Mouse (Mus musculus): Measurements from ENCODE around the gene Olfr223. TPM values are rescaled to one million over a fixed set of nuclear protein-coding genes. Genes with fewer than 3 reads are reported as not detected.
A peak's percentile ranks its signal among the peaks of the same experiment; 100 is the strongest.
"Not testable (repeated sequence)": the region's sequence is repeated elsewhere in the genome, so short reads cannot be mapped to it uniquely, and the experiment has no call there.

Olfr223 gene
- not detected for total RNA-seq (2021)
- long read RNA-seq, result 0 reads

DNA sequence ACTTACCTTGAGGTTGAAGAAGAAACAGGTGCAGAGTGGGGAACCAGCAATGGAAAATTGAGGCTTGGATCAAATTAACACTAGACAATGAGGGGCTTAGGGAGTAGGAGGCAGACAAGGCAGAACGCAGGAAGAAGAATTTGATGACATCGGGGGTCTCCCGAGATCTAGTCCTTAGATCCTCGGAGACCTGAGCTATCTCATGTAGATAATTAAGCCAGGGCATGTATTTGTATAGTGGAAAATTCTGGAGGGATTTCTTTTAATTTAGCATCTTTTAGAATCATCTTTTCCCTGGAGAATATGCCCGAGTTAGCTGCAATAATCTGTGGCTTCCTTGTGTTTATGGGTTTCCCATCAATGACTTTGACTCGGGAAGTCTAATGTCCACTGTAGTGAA is at the start of gene Olfr223:
Gene Olfr223 (minus strand): TSS at position 101 of the 400 bp plus-strand sequence.
- no peak for DNase-seq (ENCODE audit: low spot score in 2 of 2)

DNA sequence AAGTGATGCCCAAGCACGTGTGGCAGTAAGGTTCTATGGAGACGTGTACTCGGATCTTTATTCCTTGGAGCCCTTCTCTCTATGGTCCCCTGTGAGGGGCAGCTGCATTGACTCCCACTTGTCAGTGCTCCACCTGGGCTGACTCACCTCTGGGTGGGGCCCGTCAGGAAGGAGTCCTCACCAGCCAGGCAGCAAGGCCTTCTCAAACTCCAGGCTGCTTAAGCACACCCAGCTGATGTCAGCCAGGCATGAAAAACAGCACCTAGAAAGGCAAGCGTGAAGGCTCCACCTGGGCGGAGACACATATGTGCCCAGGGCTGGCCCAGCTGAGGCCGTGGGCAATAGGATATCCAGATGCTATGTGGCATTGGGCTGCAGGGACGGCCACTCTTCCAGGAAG is 49.3 kb upstream of the Olfr223 start:
- DNase-seq (ENCODE audit: low spot score in 2 of 2), result no peak

DNA sequence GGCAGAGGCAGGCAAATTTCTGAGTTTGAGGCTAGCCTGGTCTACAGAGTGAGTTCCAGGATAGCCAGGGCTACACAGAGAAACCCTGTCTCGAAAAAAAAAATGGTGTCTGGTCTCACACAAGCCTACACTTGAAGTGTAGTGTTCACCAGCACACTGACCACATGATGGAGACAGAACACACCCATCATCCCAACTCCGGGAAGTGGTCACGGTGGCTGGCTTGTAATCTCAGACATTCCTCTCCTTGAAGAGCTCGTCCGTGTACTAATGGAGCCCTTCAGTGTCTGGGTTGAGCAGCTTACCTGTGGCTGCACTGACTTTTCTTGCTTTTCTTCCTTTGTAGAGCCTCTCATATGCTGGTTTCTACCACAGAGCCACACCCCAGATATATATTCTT is 48.1 kb upstream of the Olfr223 start:
- DNase-seq (ENCODE audit: low spot score in 2 of 2), result no peak

DNA sequence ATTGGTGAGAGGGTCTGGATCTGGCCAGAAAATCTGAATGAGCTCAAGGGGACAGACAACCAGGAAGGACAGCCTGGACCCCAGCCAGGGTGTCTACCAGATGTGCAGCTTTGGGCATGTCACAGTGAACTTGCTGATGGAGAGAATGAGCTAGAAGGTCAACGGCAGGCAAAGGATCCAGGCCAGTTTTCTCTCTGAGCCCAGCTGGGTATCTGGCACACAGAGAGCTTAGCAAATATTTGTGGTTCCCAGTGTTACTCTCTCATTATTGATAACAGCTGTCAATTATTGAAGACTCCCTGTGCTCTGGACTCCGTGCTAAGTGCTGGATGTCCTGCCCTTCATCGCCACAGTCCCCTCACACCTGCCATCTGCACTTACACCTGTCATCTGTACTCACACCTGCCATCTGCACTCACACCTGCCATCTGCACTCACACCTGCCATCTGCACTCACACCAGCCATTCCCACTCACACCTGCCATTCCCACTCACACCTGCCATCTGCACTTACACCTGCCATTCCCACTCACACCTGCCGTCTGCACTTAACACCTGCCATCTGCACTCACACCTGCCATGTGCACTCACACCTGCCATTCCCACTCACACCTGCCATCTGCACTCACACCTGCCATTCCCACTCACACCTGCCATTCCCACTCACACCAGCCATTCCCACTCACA is 47.0 kb upstream of the Olfr223 start:
- no peak for DNase-seq (ENCODE audit: low spot score in 2 of 2)

DNA sequence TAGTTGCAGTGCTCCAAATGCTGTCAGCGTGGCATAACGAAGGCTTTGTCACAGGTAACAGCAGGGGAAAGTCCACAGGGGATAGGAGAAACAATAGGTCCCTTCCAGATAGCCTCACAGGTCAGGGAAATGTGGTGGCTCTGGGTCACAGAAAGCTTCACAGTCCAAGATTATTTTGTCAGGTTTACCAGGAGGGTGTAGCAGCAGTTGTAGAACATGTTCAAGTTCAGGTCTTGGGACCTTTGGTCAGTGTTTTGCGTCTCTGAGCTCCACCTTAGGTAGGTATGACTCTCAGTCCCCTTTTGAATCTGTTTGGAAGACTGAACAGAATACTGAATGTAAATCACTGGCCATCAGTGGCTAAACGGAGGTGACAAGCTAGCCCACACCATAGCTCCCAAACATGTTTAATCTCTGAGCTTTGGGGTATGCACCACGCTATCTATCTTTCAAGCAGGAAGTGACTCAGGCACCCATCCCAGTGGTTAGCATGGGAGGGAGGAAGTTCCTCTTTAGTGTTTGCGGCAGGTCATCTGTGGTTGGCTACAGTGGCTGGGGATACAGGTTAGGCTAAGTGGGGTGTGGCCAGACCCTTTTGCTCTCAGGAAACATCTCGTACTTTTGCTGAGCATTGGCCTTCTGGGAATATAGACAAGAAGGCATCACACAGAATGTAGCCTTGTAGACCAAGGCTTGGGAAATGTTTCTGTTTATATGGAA is 43.8 kb upstream of the Olfr223 start:
- no peak for DNase-seq (ENCODE audit: low spot score in 2 of 2)

DNA sequence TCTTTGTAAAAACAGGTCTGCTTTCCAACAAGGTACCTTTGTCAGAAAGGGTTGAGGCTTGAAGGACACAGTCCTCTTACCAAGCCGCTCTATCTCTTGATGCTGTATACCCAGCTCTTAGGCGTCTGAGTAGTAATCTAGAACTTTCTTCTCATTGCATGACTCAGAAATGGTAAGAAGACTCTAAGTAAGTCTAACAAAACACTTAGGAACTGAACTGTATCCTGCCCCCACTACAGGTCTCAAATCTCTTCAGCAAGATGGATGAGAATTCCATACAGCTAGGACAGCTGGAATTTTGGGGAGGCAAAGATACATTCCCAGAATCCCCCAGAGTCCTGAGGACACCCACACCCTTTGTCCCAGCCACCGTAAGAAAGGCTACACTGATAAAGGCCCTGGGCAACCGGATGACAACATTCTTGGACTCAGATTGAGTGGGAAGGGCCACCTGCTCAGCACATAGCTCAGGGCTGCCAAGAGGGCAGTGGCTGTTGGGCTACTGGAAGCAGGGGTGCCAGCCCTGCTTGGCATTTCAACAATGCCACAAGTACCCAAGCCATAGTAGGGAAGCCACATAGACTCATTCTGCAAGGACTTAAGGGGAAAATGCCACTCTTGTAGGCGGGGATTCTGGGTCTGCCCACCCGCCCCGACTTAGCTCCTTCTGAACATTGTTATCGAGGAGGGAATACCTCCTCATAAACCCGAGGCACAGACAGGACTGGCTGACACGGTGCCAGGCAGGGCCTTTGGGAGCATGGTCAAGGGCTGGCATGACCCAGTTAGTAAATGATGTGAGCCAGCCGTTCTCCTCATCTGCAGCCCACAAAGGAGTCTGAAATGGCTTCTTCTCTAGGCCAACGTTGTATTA is 43.0 kb upstream of the Olfr223 start:
- no peak for DNase-seq (ENCODE audit: low spot score in 2 of 2)

DNA sequence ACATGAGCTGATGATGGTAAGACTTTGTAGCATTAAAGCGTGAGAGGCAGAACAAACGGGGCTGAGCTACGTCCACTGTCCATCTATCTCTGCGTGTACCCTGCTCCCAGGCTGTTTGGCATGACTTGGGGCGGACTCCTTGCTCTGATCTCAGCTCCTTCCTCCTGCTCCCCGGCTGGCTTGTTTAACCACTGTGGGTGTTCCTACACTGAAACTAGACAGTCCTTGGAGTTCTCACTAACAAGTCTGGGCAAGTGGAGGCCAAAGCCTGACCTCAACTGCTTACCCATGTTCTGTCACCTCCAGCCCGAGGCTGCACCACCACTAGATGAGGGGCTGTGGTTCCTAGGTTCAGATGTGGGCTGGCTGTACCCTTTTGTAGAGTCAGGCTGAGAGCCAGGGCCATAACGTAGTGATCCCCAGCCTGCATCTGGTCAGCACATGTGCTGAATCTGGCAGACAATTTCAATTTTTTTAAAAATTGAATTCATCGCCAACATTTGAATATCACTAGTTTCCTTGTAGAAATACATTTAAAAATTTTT is 42.2 kb upstream of the Olfr223 start:
- no peak for DNase-seq (ENCODE audit: low spot score in 2 of 2)

DNA sequence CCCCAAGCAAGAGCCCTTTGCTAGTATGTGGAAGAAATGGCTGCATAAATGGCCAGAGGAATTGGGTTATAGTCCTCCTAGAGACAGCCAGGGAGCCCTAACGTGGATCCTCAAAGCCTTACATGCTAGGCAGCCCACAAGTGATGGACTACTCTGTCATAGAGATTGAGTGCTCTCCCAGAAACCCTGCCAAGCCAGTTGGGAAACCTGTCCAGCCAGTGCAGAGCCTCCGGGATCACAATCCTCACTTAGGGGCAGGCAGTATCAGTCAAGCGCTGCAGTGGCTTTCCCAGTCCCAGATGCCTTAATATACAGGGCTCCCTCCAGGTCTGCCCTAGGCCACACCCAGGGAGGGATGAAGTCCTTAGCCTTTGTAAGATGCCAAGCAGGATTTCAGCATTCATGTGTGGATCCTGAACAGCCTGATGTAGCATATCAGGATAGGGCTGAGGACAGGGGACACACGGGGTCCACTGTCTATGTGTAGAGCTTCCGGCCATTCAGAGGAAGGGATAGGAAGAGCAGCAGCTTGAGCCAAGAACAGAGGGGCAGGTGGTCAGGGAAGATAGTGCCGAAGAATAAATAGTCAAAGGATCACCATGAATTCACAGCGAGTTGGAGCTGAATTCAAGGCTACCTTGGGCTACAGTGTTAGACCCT is 41.0 kb upstream of the Olfr223 start:
- no peak for DNase-seq (ENCODE audit: low spot score in 2 of 2)

DNA sequence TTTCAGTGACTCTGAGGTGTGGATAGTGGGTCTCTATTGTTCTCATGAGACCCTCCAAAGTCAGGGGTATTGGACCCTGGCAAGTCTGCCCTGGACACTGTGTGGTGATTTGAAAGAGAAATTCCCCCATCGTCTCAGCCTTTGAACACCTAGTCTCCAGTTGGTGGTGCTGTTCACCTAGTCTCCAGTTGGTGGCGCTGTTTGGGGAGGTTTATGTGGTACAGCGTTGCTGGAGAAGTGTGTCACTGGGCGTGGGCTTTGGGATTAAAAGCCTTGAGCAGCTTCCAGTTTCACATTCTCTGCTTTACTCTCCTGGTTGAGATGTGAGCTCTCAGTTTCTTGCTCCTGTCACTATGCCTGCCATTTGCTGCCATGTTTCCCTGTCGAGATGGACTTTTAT is 39.9 kb upstream of the Olfr223 start:
- peak; percentile 13 to 44 for DNase-seq (ENCODE audit: low spot score in 2 of 2)

DNA sequence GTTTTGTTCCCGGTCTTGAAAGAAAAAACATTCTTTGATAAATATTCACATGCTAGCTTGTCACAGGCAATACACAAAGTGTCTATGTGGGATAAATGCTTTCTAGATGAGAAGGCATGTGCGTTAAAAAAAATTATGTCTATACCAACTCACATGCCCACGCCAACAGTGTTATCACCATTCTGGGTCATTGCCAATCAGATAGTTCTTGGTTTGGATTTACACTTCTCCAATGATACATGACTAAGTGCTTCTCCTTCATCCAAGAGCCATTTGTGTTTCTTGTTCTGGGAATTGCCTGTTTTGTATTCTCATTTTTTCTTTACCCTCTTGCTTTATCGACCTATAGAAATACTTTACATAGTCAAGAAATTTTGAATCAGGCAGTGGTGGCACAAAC is 38.9 kb upstream of the Olfr223 start:
- DNase-seq (ENCODE audit: low spot score in 2 of 2), result no peak

DNA sequence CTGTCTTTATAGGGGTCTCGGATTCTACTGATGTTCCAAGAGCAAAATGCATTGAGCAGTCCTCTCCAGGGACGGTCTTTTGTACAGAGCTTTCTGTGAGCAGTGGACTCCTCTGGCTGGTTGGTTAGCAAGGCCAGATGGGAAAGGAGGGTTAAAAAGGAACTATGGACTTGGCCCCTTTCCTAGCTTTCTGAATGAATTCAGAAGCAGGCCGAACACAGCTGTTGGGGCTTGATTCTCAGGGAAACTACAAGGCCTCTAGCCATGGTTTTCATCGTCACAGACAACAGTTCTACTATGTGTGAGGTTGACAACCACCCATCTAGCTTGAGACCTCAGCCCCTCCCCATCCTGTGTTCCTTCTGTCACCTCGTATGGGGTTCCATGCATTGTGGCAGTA is 36.8 kb upstream of the Olfr223 start:
- DNase-seq (ENCODE audit: low spot score in 2 of 2), result no peak

DNA sequence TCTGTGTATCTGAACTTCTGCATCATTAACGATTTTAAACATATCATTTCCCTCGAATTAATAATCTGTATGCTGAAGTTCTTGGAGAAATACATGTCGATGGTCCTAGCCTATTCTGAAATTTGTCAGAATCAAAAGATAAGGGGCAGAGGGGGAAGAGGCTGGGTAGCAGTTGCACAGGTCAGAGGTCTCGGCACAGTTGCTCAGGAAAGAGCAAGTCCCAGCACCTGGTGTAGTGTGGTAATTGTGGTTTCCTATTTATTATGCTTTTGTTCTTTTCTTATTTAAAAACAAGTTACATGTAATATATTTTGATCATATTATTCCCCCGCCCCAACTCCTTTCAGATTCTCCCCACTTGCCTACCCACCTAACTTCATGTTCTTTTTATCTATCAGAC is 35.1 kb upstream of the Olfr223 start:
- DNase-seq (ENCODE audit: low spot score in 2 of 2), result no peak

DNA sequence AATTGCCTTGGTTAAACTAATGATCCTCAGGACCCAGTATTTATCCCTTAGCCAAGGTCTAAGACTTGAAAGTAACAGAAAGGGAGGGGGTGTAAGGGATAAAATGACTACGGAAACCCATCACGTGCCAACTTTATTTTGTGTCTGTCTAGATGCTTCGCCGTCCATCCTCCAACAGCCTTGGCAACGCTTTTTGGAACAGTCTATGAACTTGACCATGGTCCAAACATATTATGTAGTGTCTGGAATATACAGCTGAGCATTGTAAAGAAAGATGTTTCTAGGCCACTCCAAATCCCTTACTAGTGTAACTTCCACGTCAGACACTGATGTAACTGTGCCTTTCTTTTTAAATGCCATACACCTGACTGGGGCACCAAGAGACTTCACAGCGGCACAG is 33.1 kb upstream of the Olfr223 start:
- DNase-seq (ENCODE audit: low spot score in 2 of 2), result no peak

DNA sequence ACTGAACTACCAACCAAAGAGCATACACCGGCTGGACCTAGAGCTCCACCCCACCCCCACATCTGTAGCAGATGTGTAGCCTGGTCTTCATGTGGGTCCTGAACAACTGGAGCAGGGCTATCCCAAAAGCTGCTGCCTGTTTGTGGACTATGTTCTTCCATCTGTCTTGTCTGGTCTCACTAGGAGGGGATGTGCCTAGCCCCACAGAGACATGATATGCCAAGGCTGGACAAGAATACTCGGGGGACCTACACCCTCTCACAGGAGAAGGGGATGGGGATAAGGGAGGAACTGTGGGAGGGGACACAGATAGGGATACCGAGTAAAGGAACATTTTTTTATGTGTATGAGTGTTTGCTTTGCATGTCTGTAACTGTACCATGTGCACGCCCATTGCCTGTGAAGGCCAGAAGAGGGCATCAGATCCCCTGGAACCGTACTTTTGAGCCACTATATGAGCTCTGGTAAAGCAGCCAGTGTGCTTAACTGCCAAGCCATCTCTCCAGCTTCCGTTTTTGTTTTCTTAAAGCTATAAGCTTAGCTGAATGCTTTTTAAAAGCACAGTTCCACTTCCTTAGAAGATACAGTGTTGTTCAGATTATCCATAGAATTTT is 31.0 kb upstream of the Olfr223 start:
- DNase-seq (ENCODE audit: low spot score in 2 of 2), result peak; percentile 47 to 79

DNA sequence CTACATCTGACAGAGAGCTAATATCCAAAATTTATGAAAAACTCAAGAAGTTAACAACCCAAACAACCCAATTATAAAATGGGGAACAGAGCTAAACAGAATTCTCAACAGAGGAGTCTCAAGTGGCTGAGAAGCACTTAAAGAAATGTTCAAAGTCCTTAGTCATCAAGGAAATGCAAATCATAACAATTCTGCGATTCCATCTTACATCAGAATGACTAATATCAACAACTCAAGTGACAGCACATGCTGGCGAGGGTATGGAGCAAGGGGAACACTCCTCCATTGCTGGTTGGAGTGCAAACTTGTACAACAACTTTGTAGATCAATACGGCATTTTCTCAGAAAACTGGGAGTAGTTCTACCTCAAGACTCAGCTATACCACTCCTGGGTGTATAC is 29.1 kb upstream of the Olfr223 start:
- DNase-seq (ENCODE audit: low spot score in 2 of 2), result no peak

DNA sequence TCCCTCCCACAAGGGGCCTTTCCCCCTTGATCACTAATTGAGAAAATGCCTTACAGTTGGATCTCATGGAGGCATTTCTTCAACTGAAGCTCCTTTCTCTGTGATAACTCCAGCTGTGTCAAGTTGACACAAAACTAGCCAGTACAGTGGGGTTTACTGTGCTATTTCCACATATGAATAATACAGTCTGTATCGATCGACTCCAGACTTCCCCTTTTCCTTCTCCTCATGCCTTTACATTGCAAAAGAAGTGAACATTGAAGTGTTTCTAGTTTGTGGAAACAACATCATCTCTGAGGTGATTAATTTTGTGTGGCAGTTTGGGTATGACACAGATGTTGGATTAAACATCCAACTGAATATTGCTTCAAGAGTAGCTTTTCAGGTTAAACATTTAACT is 23.9 kb upstream of the Olfr223 start:
- not testable (repeated sequence) for DNase-seq (ENCODE audit: low spot score in 2 of 2)

DNA sequence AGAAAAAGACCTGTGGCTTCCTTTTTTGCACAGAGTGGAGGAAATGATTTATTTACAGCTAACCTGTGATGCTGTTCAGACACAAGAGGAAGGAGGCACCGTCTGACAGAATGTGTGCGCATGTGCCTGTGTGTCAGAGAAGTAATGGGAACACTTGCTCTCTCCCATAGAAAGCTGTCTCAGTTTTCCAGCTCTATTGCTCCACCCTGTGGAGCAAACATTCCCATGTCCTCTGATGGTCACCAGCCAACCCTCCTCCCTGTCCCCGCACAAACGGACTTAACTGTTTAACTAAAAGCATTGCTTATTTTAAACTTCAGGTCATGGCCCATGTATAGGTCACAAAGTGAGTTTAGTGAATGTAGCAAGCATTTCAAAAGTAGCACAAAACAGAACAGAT is 21.0 kb upstream of the Olfr223 start:
- DNase-seq (ENCODE audit: low spot score in 2 of 2), result peak; percentile 21 to 60

DNA sequence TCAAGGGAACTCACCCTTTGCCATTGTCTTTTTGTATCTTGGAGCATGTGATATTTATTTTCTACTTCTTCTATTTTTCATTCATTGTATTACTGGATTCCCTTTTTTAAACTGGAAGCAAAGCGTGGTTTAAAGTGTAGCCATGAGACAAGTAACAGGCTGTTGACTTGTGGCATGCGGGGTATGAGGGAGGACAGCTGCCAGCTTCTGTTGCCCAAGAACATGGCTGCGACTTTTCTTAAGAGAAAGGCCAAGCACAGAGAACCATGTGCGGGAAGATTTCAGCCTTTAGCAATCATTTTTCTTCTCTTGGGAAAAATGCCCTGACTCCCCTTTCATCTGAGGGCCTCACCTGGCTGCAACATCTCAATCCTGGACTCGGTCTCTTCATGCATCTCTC is 18.6 kb upstream of the Olfr223 start:
- no peak for DNase-seq (ENCODE audit: low spot score in 2 of 2)

DNA sequence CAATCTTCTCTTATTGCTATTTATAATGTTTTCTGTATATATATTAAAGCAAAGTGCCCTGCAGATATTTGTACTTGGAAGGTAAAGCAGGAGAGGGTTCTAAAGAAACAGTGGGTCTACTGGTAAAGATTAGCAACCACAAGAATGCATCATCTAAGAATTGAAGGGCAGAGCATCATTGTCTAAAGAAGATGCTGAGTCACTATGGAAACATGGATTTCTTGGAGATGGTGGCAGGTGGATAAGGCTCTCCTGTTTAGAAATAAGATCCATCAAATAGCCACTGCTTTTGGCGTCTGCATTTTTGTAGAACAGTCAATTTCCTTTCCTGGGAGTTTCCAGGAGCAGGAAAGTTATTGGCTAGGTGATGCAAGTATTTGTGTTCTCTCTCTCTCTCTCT is 9.2 kb upstream of the Olfr223 start:
- no peak for DNase-seq (ENCODE audit: low spot score in 2 of 2)

DNA sequence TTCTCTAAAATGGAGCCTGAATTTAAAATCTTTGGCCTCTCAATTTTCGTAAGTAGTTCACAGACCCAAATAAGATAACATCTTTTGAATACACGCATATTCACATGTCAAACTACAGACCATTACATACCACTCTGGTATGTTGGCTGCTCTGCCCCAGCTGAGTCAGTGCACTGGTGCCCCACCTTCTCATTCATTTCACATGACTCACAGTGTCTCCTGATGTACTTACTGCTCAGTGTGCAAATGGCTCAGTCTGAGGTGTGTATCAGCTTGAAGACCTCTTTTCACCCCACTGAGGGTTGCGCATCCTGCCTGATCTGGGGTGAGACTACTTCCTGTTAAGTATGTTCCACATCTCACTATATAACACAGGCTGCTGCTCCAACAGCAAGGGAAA is 7.8 kb upstream of the Olfr223 start:
- no peak for DNase-seq (ENCODE audit: low spot score in 2 of 2)

DNA sequence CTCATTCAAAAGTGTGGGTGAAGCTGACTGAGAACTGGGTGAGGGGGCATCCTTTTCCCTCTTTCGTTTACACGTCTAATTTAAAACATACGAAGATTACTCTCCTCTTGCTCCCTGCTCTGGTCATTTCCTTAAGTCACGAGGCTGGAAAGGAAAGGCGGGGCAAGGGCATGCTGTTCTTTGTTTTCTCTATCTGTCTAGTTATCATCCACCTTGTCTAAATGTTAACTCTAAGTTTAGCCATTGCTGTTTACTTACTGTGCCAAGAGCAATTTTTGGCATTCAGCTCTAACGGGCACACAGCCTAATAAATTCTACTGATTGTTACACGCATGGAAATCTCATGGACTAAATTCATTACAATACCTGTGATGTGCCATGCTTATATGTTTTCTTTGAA is 6.1 kb upstream of the Olfr223 start:
- peak in 1 of 2 experiments; percentile 11 for DNase-seq (ENCODE audit: low spot score in 2 of 2)
